Mouse (Mus musculus) intestine, postnatal 0 days (tissue): Measurements from ENCODE around the gene Lsm4. TPM values are rescaled to one million over a fixed set of nuclear protein-coding genes. Genes with fewer than 3 reads are reported as not detected.
A peak's percentile ranks its signal among the peaks of the same experiment; 100 is the strongest.

ENCODE experiments used
- ATAC-seq: fragments of 200-750 bp; cut with Nextera tagmentation; 2 replicates; pipeline ENCODE4 v1.8.0; 2017; ENCODE audit warnings: mild to moderate bottlenecking, moderate TSS enrichment, moderate library complexity
- H3K27ac ChIP-seq: fragments of 300-500 bp; sonication (generic); 2 replicates; pipeline ENCODE4 v1.5.1; 2014; ENCODE audit warnings: mild to moderate bottlenecking, low read depth, low read length, moderate library complexity
- H3K27me3 ChIP-seq: fragments of 300-500 bp; sonication (generic); replicated peaks from 2 replicates; pipeline ENCODE4 v1.6.1; 2014; ENCODE audit warnings: low read length, mixed read lengths; ENCODE audit not compliant: control insufficient read depth, insufficient read depth
- H3K36me3 ChIP-seq: fragments of 300-500 bp; sonication (generic); 2 replicates; pipeline ENCODE4 v1.6.1; 2014; ENCODE audit warnings: mild to moderate bottlenecking, moderate library complexity; ENCODE audit not compliant: control insufficient read depth, insufficient read depth
- H3K4me1 ChIP-seq: fragments of 300-500 bp; sonication (generic); replicated peaks from 2 replicates; pipeline ENCODE4 v1.6.1; 2014; ENCODE audit warnings: antibody characterized with exemption, low read length, mixed read lengths; ENCODE audit not compliant: control insufficient read depth, insufficient read depth
- H3K4me2 ChIP-seq: fragments of 300-500 bp; sonication (generic); replicated peaks from 2 replicates; pipeline ENCODE4 v1.6.1; 2014; ENCODE audit warnings: low read depth, mild to moderate bottlenecking, moderate library complexity
- H3K4me3 ChIP-seq: fragments of 300-500 bp; sonication (generic); 2 replicates; pipeline ENCODE4 v1.5.1; 2014; ENCODE audit warnings: low read depth, low read length
- H3K9ac ChIP-seq: fragments of 300-500 bp; sonication (generic); 2 replicates; pipeline ENCODE4 v1.6.1; 2014; ENCODE audit warnings: mild to moderate bottlenecking, low read depth, low read length
- H3K9me3 ChIP-seq: fragments of 300-500 bp; sonication (generic); 2 replicates; pipeline ENCODE4 v1.6.1; 2016; ENCODE audit warnings: mixed run types; ENCODE audit not compliant: control insufficient read depth
- CTCF ChIP-seq: sonication (generic); IDR thresholded peaks from 2 replicates; pipeline ENCODE4 v1.5.1; 2016; ENCODE audit warnings: low read depth, mild to moderate bottlenecking, control low read depth, antibody characterized with exemption, moderate library complexity
- WGBS: fragments of 180-500 bp; shearing (Covaris S2); extraction: QIAGEN DNeasy Blood & Tissue Kit; methylation state at CpG from one replicate; pipeline ENCODE4 v1.1.7; 2014; 5-methylcytosine and 5-hydroxymethylcytosine counted together
- polyA plus RNA-seq: library from polyadenylated mRNA; unstranded; fragments of >200 nt; fragmentation: Nextera tagmentation; extraction: Ambion mirVana; gene quantifications from 2 replicates; pipeline ENCODE4 v1.2.1, GENCODE M21; 2015

Lsm4 gene
- polyA plus RNA-seq, 1 experiment from 2014 or later = 182 TPM

GRCm38 (mm10) chr8:70682692-70683091 lies 9.6 kb downstream of the Lsm4 start:
- WGBS = 73% methylated on average over 3 of the region's 3 CpGs
- Histone ChIP-seq H3K36me3 (peaks cover 8% of the 10 kb centered on the region; the same call in 1 of the 2 replicates), H3K9me3 (no peaks in the 10 kb centered on the region), H3K4me1 (peaks cover 7% of the 10 kb centered on the region; the same call in 1 of the 2 replicates), H3K4me3 (no peak overlapping the region), H3K4me2 (peak overlapping the region; percentile 47), H3K9ac (0 out of 2 replicates have a peak overlapping the region, but pooled peaks have one; percentile 12), H3K27me3 (no peaks in the 10 kb centered on the region), H3K27ac (0 out of 2 replicates have a peak overlapping the region, but pooled peaks have one; percentile 31)
- no peak for TF ChIP-seq CTCF
- ATAC-seq = no peak

GRCm38 (mm10) chr8:70684291-70684690 lies 11.2 kb downstream of the Lsm4 start:
- WGBS = 55% methylated on average over 7 of the region's 7 CpGs
- Histone ChIP-seq H3K4me2 (no peak overlapping the region), H3K9me3 (no peaks in the 10 kb centered on the region), H3K9ac (no peak overlapping the region), H3K4me1 (peaks cover 7% of the 10 kb centered on the region; the same call in 1 of the 2 replicates), H3K4me3 (no peak overlapping the region), H3K27me3 (no peaks in the 10 kb centered on the region), H3K36me3 (no peaks in the 10 kb centered on the region), H3K27ac (no peak overlapping the region)
- no peak for TF ChIP-seq CTCF
- ATAC-seq = no peak

GRCm38 (mm10) chr8:70687576-70687975 lies 14.5 kb downstream of the Lsm4 start:
- 61% methylated on average over 8 of the region's 8 CpGs for WGBS
- no peak overlapping the region for H3K27ac ChIP-seq
- no peak overlapping the region for H3K9ac ChIP-seq
- no peak overlapping the region for H3K4me2 ChIP-seq
- no peak for TF ChIP-seq CTCF
- H3K36me3 ChIP-seq = no peaks in the 10 kb centered on the region
- H3K9me3 ChIP-seq = no peaks in the 10 kb centered on the region
- ATAC-seq = no peak
- no peak overlapping the region for H3K4me3 ChIP-seq
- H3K27me3 ChIP-seq = no peaks in the 10 kb centered on the region
- peaks cover 3% of the 10 kb centered on the region; the same call in 1 of the 2 replicates for H3K4me1 ChIP-seq

GRCm38 (mm10) chr8:70688136-70688535 lies 15.1 kb downstream of the Lsm4 start:
- ATAC-seq = no peak
- no peak for TF ChIP-seq CTCF
- no peaks in the 10 kb centered on the region for H3K9me3 ChIP-seq
- no peak overlapping the region for H3K4me2 ChIP-seq
- whole genome bisulfite sequencing = 94% methylated on average over 3 of the region's 3 CpGs
- no peak overlapping the region for H3K4me3 ChIP-seq
- H3K4me1 ChIP-seq = 0 out of 2 replicates have a peak, but pooled peaks cover 2% of the 10 kb centered on the region
- H3K36me3 ChIP-seq = no peaks in the 10 kb centered on the region
- no peak overlapping the region for H3K9ac ChIP-seq
- H3K27ac ChIP-seq = no peak overlapping the region
- no peaks in the 10 kb centered on the region for H3K27me3 ChIP-seq

GRCm38 (mm10) chr8:70689892-70690390 lies 16.9 kb downstream of the Lsm4 start:
- 78% methylated on average over 5 of the region's 5 CpGs for WGBS
- 0 out of 2 replicates have a peak, but pooled peaks cover 2% of the 10 kb centered on the region for H3K4me1 ChIP-seq
- no peak for ATAC-seq

GRCm38 (mm10) chr8:70691230-70691629 lies 18.2 kb downstream of the Lsm4 start:
- Histone ChIP-seq H3K36me3 (no peaks in the 10 kb centered on the region), H3K27me3 (no peaks in the 10 kb centered on the region), H3K4me1 (peaks cover 8% of the 10 kb centered on the region; the same call in 1 of the 2 replicates), H3K27ac (no peak overlapping the region), H3K9ac (no peak overlapping the region), H3K4me3 (no peak overlapping the region), H3K9me3 (no peaks in the 10 kb centered on the region), H3K4me2 (peak overlapping the region; percentile 60)
- no peak for ATAC-seq
- no peak for TF ChIP-seq CTCF
- 64% methylated on average over 4 of the region's 4 CpGs for WGBS

More at GRCm38 (mm10) chr8:70689892-70690390, 16.9 kb downstream of the Lsm4 start:
- Histone ChIP-seq H3K27me3 (no peaks in the 10 kb centered on the region), H3K36me3 (no peaks in the 10 kb centered on the region), H3K9ac (no peak overlapping the region), H3K4me3 (no peak overlapping the region), H3K27ac (no peak overlapping the region), H3K9me3 (no peaks in the 10 kb centered on the region), H3K4me2 (no peak overlapping the region)
- TF ChIP-seq CTCF = no peak
